Mouse (Mus musculus): ENCODE results near the gene Sipa1l3. TPM values are rescaled to one million over a fixed set of nuclear protein-coding genes. Genes with fewer than 3 reads are reported as not detected.

The Sipa1l3 gene
- total and polyA plus RNA-seq, 3 experiments, result 8.9 to 10.7 (median 9.1) TPM

DNA sequence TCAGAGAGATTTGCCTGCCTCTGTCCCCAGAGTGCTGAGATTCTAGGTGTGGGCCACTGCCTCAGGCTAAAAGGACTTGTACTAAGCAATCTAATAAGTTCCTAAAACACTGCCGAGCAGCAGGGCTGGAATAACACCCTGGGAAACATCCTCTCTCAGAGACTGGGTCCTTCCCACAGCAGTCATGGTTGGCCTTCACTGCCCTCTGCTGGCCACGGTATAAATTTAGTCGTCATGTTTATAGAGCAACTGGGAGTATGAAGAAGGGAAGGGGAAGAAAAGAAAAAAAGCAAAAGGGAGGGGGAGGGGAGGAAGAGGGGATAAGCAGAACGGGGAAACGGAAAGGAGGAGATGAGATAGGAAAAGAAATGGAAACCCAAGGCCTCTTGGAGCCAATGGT, 5.3 kb upstream of the Sipa1l3 start:
- H3K36me3 ChIP-seq (ENCODE audit: control insufficient read depth, insufficient read depth, low read length), result no peaks in the 10 kb centered on the region
- TF ChIP-seq POLR2A (IDR thresholded peaks at IDR 0.05; ENCODE audit: insufficient read depth, low read depth, low read length) (no peak), CTCF (IDR thresholded peaks at IDR 0.05) (peak; percentile 73), EP300 (IDR thresholded peaks at IDR 0.05; ENCODE audit: insufficient read depth, low read depth, low read length) (peak; percentile 48; the same call in 1 of the 2 replicates)
- DNase-seq, result peak; percentile 74 to 84
- 2% methylated on average over 5 of the region's 5 CpGs for WGBS
- H3K9ac ChIP-seq (ENCODE audit: low read depth, low read length), result no peak overlapping the region
- H3K27me3 ChIP-seq (ENCODE audit: control insufficient read depth, insufficient read depth, low read length), result no peaks in the 10 kb centered on the region
- H3K79me2 ChIP-seq (replicated peaks; ENCODE audit: control insufficient read depth, insufficient read depth, low read length), result no peaks in the 10 kb centered on the region
- no peak overlapping the region for H3K27ac ChIP-seq
- H3K4me1 ChIP-seq (ENCODE audit: control insufficient read depth, insufficient read depth, low read length), result no peaks in the 10 kb centered on the region
- intact Hi-C loops (cut with DNase I), result loop anchor here (5.0 to 10.0 kb wide), 3 partner anchors 216 to 479 kb away; partner anchors contain the start of genes Ggn and Spred3
- no peak overlapping the region for H3K4me3 ChIP-seq

DNA sequence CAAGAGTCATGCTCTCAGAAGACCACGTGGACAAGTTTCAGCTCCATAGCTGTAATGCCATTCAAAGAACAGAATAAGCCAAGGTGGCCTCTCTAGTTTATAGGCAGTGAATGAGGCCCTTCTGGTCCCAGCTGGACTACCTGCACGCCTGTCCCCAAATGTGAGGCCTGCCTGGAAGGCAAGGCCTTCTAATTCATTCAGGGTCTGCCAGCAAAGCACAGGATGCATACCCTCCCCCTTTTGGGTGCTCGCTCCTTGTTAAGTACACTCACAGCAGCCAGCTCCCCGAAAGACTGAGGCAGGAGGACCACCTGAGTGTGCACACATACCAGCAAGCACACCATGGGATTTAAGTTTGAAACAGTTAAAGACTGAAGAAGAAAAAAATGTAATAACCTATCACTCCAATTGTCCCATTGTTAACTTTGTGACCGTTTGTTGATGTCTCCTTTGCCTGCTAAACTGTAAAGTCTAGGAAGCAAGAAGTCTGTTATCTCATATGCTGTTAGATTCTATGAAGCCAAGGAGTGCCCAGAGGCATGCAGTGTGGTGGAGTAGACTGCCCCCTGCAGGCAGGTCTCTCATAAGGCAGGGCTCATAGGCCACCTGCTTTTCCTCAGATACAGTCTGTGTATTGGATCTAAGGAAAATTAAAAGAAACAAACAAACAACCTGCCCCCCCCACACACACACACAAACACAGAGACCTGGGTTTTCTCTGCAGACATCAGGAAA, 3.6 kb upstream of the Sipa1l3 start:
- intact Hi-C loops (cut with DNase I), result loop anchor here (1.0 to 10.0 kb wide), 5 partner anchors 139 to 755 kb away; partner anchors contain the start of genes Ggn, Nfkbib, Sirt2 and Spred3
- no peak overlapping the region for H3K4me3 ChIP-seq
- H3K27me3 ChIP-seq (ENCODE audit: control insufficient read depth, insufficient read depth, low read length), result no peaks in the 10 kb centered on the region
- no peaks in the 10 kb centered on the region for H3K36me3 ChIP-seq (ENCODE audit: control insufficient read depth, insufficient read depth, low read length)
- peak; percentile 91 for TF ChIP-seq CTCF (IDR thresholded peaks at IDR 0.05)
- TF ChIP-seq POLR2A (IDR thresholded peaks at IDR 0.05; ENCODE audit: insufficient read depth, low read depth, low read length), result no peak
- TF ChIP-seq EP300 (IDR thresholded peaks at IDR 0.05; ENCODE audit: insufficient read depth, low read depth, low read length), result peak; percentile 87
- 71% methylated on average over 5 of the region's 5 CpGs for WGBS
- H3K27ac ChIP-seq, result peak overlapping the region; percentile 1; the same call in 1 of the 2 replicates
- peak; percentile 76 to 85 for DNase-seq
- no peaks in the 10 kb centered on the region for H3K4me1 ChIP-seq (ENCODE audit: control insufficient read depth, insufficient read depth, low read length)
- H3K9ac ChIP-seq (ENCODE audit: low read depth, low read length), result no peak overlapping the region
- H3K79me2 ChIP-seq (replicated peaks; ENCODE audit: control insufficient read depth, insufficient read depth, low read length), result 0 out of 2 replicates have a peak, but pooled peaks cover 3% of the 10 kb centered on the region

DNA sequence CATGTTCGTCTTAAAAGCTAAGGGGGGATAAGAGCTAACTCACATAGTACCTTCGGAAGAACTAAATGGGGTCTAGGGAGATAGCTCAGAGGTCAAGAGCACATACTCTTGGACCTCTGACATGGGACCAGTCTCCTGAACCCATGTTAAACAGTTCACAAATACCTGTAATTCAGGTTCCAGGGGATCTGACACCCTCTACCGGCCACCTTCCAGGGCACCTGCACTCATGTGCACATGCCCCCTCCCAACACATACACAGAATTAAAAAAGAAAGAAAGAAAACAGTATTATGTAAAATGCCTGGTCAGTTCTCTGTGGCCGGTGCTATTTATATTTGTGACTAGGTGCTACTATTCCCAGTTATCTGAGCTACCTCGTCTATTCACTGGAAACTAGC, 2.9 kb upstream of the Sipa1l3 start:
- no peaks in the 10 kb centered on the region for H3K27me3 ChIP-seq (ENCODE audit: control insufficient read depth, insufficient read depth, low read length)
- H3K79me2 ChIP-seq (replicated peaks; ENCODE audit: control insufficient read depth, insufficient read depth, low read length), result 0 out of 2 replicates have a peak, but pooled peaks cover 3% of the 10 kb centered on the region
- H3K4me3 ChIP-seq, result no peak overlapping the region
- no peak for DNase-seq
- no peak overlapping the region for H3K9ac ChIP-seq (ENCODE audit: low read depth, low read length)
- TF ChIP-seq CTCF (IDR thresholded peaks at IDR 0.05) (0 out of 2 replicates have a peak, but pooled peaks have one; percentile 7), POLR2A (IDR thresholded peaks at IDR 0.05; ENCODE audit: insufficient read depth, low read depth, low read length) (no peak)
- H3K4me1 ChIP-seq (ENCODE audit: control insufficient read depth, insufficient read depth, low read length), result no peaks in the 10 kb centered on the region
- intact Hi-C loops (cut with DNase I), result loop anchor here (2.0 to 10.0 kb wide), 4 partner anchors 214 to 755 kb away; partner anchors contain the start of genes Ggn, Nfkbib, Sirt2 and Spred3
- peak overlapping the region; percentile 1; the same call in 1 of the 2 replicates for H3K27ac ChIP-seq
- 58% methylated on average over 5 of the region's 5 CpGs for WGBS
- no peaks in the 10 kb centered on the region for H3K36me3 ChIP-seq (ENCODE audit: control insufficient read depth, insufficient read depth, low read length)

DNA sequence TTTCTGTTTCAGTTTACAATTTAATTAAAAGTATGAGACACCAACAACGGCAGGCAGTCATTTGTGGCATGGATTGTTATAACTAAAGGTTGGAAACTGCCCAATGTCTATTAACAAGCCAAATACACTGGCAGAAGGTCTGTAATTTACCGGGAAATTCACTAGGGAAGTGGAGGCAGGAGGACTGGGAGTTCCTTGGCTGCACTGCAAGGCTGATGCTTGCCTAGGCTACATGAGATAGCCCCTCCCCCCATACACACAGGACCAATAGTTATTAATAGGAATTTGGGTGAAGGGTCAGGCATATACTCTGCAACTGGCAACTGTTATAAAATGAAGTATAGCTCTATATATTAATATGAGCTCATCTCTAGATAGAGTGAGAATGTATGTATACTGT, 2.4 kb upstream of the Sipa1l3 start:
- Histone ChIP-seq H3K27ac (no peak overlapping the region; the same call in 1 of the 2 replicates), H3K27me3 (ENCODE audit: control insufficient read depth, insufficient read depth, low read length) (no peaks in the 10 kb centered on the region), H3K4me1 (ENCODE audit: control insufficient read depth, insufficient read depth, low read length) (no peaks in the 10 kb centered on the region), H3K79me2 (replicated peaks; ENCODE audit: control insufficient read depth, insufficient read depth, low read length) (0 out of 2 replicates have a peak, but pooled peaks cover 3% of the 10 kb centered on the region), H3K9ac (ENCODE audit: low read depth, low read length) (no peak overlapping the region), H3K36me3 (ENCODE audit: control insufficient read depth, insufficient read depth, low read length) (no peaks in the 10 kb centered on the region), H3K4me3 (no peak overlapping the region)
- no peak for TF ChIP-seq POLR2A (IDR thresholded peaks at IDR 0.05; ENCODE audit: insufficient read depth, low read depth, low read length)
- no peak for TF ChIP-seq CTCF (IDR thresholded peaks at IDR 0.05)
- TF ChIP-seq EP300 (IDR thresholded peaks at IDR 0.05; ENCODE audit: insufficient read depth, low read depth, low read length), result no peak
- no peak for DNase-seq
- 48% methylated on average over 2 of the region's 2 CpGs for WGBS
- intact Hi-C loops (cut with DNase I), result loop anchor here (2.0 to 10.0 kb wide), 4 partner anchors 213 to 754 kb away; partner anchors contain the start of genes Ggn, Nfkbib, Sirt2 and Spred3

DNA sequence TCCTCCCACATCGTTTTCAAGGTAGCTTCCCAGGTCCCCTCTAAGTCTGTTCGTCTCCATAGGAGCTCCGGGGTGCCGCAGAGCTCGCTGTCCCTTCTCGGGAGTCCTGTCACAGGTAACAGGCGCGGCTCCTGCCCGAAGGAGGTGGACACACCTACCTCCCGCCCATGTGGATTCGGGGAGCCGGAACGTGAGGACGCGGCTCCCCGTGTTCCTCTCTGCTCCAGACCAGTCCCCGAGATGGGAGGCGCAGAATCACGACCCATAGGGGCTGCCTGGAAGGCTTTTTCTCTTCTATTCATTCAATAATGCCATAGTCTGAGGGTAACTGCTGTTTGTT, 740 bp upstream of the Sipa1l3 start:
- H3K4me3 ChIP-seq, result peak overlapping the region; percentile 82
- H3K79me2 ChIP-seq (replicated peaks; ENCODE audit: control insufficient read depth, insufficient read depth, low read length), result 0 out of 2 replicates have a peak, but pooled peaks cover 3% of the 10 kb centered on the region
- H3K27me3 ChIP-seq (ENCODE audit: control insufficient read depth, insufficient read depth, low read length), result no peaks in the 10 kb centered on the region
- TF ChIP-seq EP300 (IDR thresholded peaks at IDR 0.05; ENCODE audit: insufficient read depth, low read depth, low read length), result no peak
- no peak for TF ChIP-seq POLR2A (IDR thresholded peaks at IDR 0.05; ENCODE audit: insufficient read depth, low read depth, low read length)
- no peak for TF ChIP-seq CTCF (IDR thresholded peaks at IDR 0.05)
- no peak for DNase-seq
- H3K9ac ChIP-seq (ENCODE audit: low read depth, low read length), result peak overlapping the region; percentile 60
- 4% methylated on average over 19 of the region's 19 CpGs for WGBS
- H3K27ac ChIP-seq, result peak overlapping the region; percentile 48; the same call in 1 of the 2 replicates
- intact Hi-C loops (cut with DNase I), result loop anchor here (5.0 kb wide), 1 partner anchor 77 kb away; no protein-coding TSS in a partner anchor
- H3K4me1 ChIP-seq (ENCODE audit: control insufficient read depth, insufficient read depth, low read length), result no peaks in the 10 kb centered on the region
- H3K36me3 ChIP-seq (ENCODE audit: control insufficient read depth, insufficient read depth, low read length), result no peaks in the 10 kb centered on the region

DNA sequence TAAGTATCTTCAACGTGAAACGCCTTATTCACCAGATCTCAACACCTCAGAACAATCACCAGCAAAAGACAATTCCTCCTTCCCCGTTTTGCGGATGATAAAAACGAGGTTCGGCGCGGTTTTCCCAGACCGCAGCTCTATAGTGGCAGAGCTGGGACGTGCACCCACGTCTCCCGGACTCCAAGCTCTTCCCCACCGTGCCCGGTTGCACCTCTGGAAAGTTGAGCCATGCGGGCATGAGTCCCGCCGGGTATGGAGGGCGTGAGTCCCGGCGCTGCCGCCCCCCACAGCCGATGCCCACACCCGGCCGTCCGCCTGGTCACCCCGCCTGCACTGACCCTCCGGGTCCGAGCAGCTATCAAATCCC, 404 bp downstream of the Sipa1l3 start:
- Histone ChIP-seq H3K27ac (peak overlapping the region; percentile 79), H3K27me3 (ENCODE audit: control insufficient read depth, insufficient read depth, low read length) (no peaks in the 10 kb centered on the region), H3K9ac (ENCODE audit: low read depth, low read length) (peak overlapping the region; percentile 82), H3K79me2 (replicated peaks; ENCODE audit: control insufficient read depth, insufficient read depth, low read length) (0 out of 2 replicates have a peak, but pooled peaks cover 3% of the 10 kb centered on the region), H3K36me3 (ENCODE audit: control insufficient read depth, insufficient read depth, low read length) (no peaks in the 10 kb centered on the region), H3K4me1 (ENCODE audit: control insufficient read depth, insufficient read depth, low read length) (no peaks in the 10 kb centered on the region), H3K4me3 (peak overlapping the region; percentile 82)
- intact Hi-C loops (cut with DNase I), result loop anchor here (5.0 kb wide), 1 partner anchor 76 kb away; no protein-coding TSS in a partner anchor
- DNase-seq, result no peak
- TF ChIP-seq EP300 (IDR thresholded peaks at IDR 0.05; ENCODE audit: insufficient read depth, low read depth, low read length) (no peak), CTCF (IDR thresholded peaks at IDR 0.05) (0 out of 2 replicates have a peak, but pooled peaks have one; percentile 5), POLR2A (IDR thresholded peaks at IDR 0.05; ENCODE audit: insufficient read depth, low read depth, low read length) (no peak)
- under 1% methylated on average over 28 of the region's 28 CpGs for WGBS

All from heart, adult 2 months (tissue).